Mouse (Mus musculus): ENCODE measurements around the gene Cyth3.

Cyth3 gene

DNA sequence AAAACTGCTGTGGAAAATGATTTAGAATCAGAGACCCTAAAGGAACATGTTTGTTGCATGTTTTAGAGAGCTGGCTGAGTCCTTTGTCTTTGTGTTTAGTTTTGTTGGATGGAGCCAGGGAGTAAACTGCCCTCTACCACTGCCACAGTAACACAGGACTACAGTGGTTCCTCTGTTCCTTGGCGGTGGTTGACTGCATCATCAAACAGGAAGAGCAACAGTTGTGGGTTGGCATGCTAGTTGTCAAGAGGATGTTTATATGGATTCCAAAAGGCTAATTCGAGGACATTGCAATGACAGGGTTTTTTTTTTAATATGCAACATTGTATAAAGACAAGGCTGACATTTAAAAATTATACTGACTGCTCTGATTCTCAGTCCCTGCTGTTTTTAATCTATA, 47.6 kb downstream of the Cyth3 start:
- no peak for DNase-seq

DNA sequence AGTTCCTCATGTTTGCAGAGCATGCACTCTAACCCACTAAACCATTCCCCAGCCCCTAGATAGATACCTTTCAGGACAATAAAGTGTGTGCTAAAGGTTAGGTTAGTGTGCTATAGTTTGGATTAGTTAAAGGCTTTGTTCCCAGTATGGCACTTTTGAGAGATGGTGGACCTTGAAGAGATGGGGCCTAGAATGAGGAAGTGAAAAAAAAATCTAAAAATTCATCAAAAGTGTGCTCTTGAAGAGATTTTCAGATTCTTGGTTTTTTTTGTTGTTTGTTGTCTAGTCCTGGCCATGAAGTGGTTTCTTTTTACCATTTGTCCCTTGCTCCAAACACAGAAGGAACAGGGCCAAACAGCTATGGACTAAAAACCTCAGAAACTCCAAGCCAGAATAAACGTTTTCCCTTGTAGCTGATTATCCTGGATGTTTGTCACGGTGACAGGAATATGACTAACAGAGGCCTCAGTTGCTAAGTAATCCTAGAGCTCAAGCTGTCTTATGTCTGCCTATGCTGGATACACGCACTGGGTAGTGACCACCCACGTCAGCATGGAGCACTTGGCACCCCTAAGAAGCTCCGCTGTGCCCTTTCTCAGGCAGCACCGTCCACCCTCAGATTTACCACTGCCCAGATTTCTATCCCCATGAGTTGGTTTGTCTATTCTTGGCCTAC, 48.6 kb downstream of the Cyth3 start:
- no peak for DNase-seq

DNA sequence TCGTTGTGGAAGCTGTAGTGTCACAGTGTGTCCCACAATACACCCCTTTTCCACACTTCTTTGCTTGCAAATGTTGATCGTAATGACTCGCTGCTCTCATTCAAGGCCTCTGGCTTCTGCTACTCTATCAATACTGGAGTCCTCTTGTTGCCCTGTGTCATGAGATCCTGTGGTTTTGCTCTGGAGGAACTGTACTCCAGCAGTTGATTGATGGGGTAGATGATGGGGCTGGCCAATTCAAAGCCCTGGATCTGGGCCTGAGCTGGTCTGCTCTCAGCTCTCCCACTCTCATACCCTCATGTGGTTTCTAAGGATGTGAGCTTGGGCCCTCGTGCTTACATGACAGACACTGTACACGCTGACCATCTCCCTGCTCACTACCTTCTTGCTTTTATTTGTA, 52.3 kb downstream of the Cyth3 start:
- DNase-seq: no peak

DNA sequence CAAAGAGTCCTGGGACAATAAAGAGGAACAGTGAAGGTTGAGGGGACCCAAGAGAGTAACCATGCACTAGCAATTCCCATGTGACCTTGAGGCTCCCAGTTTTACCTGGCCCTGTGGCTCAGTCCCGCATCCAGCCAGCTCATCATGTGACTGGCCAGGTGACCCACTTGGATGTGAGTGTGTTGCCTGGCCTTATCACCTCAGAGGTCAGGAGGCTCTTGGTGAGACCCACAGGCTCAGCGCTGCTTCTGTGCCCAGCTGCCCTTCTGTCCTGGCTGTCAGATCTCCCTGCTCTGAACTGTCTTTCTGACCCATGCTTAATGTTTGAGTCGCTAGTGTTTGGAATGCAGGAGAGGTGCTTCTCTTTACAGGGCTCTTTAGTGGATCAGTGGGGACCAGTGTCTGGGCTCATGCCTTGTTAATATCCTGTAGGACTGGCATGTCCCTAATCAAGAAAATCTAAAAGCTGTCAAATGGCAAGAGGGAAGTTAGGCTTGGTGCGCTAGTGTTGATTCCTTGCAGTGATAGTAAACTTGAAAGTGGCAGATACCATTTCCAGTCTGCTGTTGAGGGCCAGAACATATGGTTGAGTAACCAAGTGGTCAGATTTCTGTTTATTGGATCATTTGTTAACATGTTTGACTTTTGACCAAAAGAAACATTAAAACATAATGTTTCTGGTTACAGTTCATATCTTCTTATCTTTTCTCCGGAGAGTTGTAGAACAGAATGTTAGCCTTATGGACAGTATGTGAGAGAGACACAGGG, 54.2 kb downstream of the Cyth3 start:
- DNase-seq: no peak

DNA sequence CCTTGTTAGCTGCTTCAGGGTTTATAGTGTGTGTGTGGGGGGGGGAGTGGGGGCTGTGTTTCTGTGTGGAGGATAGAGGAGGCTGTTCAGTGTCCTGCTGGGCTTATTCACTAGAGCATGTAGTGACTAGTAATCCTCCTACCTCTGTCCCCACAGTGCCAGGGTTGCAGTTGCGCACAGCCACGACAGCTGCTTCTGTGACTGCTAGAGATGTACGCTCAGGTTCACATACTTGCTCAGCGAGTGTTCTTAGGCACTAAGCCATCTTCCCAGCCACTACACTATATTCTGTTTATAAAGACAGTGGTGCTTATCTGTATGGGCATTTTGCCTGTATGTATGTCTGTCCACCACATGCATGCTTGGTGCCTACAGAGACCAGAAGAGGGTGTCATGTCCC, 55.1 kb downstream of the Cyth3 start:
- DNase-seq: no peak

DNA sequence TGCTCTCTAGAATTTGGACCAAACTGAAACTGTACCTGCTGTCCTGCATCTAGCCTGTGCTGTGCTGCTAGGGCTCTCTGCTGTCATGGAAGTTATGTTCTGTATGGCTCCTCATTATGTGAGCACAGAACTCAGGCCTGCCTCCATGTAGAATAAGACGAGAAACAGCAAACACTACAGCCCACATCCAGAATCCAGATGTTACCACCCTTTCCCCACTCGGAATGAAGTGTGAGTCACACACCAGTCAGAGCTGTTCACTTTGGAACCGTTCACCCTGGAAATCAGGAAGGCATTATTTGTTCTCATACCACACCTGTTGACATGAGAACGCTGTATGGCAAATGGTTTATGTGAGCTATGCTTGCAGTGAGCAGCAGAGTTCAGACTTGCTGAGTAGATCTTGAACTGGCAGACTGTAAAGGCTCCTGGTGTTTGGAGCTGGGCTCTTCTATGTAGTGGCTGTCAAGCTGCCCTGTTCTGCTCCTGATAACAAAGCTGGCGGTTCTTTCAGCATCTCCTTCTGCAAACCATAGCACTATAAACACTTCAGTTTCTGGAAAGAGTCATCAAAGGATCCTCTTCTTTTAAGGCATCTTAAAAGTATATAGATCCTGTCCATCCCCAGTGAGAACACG, 56.5 kb downstream of the Cyth3 start:
- DNase-seq: no peak

DNA sequence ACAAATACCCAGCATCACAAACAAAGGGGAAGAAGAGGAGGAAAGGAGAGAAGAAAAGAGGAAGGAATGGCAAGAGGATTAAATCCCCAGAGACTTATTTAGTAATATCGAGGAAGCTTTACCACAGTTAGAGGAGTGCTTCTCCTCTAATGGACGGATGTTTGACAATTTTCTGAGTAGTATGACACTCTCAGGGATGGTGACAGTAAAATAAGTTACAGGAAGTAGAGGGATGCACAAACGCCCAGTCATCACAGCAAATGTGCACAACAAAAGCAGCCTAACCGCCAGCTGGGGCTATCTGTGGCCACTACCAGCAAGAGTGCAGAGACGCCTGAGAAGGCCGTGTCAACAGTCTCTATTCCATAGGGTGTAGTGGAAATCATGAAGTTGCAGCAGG, 57.4 kb downstream of the Cyth3 start:
- DNase-seq: no peak

DNA sequence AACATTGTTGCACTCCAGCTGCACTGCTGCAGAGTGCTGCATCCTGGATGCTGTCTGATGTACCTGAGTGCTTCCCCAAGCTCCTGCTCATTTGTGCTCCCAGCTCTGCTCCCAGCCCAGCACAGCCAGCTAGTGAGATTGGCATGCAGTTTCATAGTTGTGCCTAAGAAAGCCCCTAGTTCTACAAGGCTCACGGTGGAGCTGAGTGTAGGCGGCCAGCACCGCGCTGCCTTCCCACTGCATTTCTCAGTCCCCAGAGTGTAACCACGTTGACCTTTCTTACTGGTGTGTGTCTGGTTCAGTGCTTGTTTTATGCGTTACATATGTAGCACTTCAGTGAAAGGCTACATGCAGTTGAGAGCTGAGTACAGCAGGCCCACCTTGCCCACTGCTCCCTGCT, 61.4 kb downstream of the Cyth3 start:
- no peak for DNase-seq

DNA sequence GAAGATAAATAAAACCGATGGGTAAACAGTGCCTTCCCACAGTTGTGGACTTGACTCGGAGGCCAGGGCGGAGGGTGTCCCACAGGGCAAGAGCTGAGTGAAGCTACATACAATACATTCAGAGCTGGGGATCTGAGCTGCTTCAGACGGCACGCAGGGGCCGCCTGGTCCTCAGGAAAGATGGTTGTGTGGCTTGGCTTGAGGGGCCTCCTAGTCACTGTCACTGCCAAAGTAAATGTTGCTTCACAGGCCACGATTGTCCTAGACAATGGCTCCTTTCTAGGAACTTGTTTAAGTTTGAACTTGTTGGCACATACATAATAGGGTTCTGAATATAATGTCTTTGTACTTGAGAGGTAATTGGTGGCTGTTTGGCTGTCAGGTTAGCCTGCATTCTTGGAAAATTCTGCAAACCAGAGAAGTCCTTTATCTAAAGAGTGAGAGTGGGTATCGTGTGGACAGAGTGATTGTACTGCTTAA, 62.7 kb downstream of the Cyth3 start:
- DNase-seq: no peak

DNA sequence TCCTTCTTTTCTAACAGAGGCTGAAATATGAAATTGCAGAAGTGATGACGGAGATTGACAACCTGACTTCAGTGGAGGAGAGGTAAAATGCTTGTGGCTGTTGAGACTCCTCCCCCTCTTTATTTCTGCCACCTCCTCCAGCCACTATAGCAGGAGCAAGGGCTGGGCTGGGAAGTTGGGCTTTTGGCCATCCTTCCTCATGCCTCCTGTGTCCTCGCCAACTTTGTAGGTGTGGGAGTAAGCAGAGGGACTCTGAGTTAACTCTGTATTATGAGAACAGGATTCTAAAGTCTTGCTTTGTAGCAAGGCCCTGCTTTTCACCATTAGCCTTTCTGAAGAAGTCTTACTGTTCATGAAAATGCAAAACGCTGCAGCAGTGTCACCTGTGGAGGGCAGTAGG, 64.2 kb downstream of the Cyth3 start:
- no peak for DNase-seq

DNA sequence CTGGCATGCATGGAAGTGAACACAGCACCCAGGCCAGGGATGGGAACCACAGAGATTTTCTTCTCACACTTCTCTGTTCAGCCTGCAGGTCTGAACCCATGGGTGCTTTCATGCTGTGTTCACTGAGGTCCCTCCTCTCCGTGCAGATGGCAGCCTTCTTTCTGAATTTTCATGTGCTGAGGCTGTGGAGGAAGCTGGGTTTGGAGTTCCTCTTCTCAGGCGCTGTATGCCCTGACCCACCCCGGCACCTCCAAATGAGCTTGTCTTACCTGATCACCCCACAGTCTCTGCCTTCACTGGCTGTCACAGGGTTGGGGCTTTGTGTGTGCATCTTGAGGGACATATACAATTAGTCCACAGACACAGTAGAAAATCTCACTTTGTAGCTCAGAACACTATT, 65.3 kb downstream of the Cyth3 start:
- no peak for DNase-seq

DNA sequence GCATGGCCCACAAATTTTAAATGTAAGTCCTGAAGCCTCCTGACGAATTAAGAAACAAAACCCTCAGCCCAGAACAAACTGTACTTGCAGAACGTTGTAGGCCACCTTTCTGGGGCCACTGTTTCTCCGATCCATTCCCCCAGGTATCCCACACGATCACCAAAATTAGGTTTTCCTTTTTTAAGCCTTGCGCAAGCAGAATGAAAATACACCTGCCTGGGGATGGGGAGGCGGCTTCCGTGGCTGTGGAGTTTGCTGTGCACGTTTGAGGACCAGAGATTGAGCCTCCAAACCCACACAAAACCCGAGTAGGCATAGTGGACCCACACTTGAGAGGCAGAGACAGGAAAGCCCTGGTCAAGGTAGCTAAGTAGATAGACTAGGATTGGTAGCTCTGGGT, 68.1 kb downstream of the Cyth3 start:
- no peak for DNase-seq

DNA sequence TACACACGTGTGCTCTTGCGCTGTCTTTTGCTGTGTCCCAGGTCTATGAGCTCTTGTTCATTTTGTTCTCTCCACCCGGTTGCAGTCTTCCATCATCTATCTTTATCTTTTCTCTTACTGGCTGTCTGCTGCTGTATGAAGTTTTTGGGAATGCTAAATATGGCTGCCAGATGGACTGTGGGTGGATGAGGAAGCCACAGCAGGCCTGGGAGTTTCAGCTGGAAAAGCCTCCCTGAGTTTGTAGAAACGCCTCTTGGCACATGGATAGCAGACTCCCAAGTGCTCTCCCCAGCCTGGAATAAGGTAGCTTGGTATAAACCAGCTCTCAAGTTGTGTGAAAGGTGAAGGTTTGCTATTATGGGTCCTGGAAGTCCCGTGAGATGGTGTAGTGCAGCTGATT, 68.7 kb downstream of the Cyth3 start:
- no peak for DNase-seq

DNA sequence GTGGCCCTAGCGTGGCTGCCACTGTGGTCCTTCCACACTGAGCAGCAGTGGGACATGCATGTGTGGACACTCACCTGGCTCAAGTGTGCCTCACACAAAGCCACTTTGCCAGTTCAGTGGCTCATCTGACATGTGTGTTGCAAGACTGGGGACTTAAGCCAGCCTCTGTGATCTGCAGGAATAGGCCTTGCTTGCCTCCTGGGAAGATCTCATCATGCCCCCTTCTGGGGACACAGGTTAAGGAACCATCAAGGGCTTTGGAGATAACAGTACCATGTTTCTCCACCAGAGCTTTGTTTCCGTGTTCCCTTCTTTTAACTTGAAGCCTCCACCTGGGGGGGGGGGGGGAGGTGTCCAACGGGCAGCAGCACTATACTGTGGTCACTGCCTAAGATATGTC, 74.1 kb downstream of the Cyth3 start:
- peak; percentile 39 for DNase-seq

DNA sequence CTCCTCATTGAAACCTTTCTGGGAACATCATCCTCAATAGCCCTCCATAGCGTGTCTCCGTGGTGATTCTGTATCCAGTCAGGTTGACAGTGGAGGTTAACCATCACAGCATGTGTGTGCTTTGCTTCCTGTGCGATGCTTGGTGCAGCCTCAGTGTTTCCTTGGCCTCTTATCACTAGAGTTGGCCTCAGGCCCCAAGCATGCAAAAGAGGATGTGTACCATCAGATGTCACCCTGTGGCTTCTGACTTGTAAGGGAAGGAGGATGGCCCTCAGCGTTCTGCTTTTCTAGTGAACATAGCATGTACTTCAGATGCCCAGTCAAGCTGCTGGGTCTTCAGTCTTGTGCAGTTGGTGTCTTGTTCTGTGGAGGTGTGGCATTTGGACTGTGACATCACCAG, 76.2 kb downstream of the Cyth3 start:
- no peak for DNase-seq

DNA sequence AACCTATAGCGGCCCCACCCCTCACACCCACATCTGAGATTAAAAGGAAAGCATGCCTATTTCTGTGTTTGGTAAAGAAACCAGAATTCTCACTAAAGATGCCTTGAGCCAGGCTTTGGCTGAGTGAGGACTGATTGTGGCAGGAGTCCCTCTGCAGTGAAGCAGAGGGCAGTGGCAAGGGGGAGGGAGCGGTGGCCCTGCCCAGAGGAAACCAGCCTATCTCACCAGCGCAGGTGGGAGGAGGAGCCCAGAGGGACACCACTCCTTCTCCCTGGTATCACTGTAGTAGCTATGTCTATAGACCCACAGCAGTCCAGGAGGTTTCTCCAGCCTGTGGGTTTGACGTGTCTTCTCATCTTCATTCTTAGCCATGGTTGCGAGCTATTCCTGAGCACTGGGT, 78.0 kb downstream of the Cyth3 start:
- DNase-seq: no peak

DNA sequence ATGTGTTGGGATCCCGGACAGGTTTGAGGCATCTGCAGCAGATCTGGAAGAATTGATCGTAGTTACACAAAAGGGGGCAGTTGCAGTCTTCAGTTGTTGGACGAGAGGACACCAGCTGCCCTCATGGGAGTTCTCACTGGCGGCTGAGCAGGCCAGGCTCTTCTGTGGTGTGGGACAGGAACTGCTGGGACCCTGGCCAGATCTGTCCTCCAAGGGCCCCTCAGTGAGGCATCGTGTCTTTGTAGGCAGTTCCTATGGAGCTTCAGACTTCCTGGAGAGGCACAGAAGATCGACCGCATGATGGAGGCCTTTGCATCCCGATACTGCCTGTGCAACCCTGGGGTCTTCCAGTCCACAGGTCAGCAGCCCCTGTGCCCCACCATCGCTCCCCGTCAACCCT, 78.8 kb downstream of the Cyth3 start:
- DNase-seq: no peak

DNA sequence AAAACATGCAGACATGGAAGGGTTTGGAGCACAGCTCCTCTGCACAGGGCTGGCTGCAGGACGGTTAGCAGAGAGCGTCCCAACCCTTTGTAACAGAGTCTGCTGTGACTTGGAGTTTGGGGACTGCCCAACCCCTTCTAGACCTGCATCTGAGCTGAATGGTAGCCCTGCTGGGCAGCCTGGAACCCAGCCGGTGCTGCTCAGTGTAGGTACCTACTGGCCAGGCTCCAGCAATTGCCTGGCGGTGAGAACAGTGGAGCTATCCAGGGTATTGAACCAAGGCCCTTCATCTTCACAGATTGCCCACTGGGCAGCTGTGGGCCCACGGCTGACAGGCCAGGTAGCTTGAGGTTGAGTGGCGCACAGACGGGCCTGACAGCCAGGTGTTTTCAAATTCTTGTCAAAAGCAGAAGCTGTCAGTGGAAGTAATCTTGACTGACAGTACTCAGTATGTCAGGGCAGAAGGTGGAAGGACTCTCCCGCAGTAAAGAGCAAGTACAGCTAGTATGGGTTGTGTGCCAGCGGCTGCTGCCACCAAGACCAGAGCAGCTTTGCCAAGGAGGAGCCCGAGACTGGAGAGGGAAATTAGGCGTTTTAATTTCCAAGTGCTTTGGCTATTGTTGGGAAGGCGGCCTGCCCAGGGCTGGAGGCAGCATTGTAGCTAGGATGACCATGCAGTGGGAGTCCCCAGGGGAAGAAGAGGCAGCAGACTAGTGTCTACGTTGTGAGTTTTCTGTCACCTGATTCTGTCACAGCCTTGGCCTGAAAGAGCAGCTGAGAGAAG, 82.8 kb downstream of the Cyth3 start:
- no peak for DNase-seq

DNA sequence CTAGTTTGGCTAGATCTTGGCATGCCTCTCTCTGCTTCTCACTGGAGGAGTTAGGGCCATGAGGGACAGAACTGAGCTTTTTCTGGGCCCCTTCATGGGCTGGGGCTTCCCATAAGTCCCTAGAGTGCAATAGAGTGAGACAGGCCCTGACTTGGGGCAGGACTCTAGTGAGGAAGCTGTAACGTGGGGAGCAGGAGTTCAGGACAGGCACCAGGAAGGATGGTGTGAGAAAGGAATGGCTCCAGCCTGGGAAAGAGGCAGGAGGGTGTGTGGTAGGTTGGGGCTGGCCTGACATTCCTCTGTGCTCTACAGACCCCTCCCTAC, 83.4 kb downstream of the Cyth3 start:
- no peak for DNase-seq

DNA sequence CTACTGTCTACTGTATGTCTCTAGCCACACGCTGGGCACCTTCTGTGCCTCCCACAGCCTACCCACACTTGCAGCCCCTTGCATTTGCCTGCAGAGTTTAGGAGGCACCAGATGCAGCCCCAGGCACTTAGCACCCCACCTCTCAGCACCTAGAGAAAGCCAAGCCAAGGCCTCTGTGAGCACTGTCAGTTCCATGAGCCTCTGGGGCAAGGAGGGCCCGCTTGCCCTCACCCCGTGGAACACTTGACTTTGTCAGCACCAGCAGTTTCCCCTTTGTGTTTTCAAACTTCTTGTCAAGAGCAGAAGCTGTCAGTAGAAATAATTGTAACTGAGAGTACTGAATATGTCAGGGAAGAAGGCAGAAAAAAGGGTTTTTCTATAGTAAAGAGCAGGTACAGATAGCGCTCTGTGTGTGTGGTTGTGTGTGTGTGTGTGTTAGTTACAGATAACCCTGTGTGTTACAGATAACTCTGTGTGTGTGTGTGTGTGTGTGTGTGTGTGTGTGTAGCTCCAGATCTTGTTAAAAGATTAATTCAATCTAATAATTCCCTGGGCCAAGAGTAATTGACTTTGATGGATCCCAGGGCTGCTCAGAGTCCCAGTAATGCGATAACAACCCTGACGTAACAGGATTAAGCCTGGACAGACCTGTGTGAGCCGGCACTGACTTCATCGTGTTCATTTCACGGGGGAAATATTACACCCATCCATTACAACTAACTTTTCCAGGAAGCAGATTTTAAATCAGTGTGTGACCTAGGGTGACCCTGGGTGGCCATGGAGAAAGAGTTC, 84.0 kb downstream of the Cyth3 start:
- no peak for DNase-seq

DNA sequence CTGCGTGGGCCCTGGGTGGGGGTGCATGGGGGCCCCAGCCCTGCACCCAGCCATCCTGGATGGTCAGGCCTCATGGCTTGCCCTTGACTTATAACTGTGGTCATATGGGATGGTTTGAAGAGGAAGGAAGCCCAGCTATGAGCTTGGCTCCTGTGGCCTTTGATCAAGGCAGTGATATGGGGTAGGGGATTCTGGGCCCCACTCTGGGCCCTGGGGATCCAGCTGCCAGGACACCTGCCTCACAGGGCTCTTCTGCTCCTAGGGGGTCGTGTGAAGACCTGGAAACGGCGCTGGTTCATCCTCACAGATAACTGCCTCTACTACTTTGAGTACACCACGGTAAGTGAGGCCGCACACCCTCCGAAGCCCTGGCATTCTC, 84.6 kb downstream of the Cyth3 start:
- DNase-seq: no peak

DNA sequence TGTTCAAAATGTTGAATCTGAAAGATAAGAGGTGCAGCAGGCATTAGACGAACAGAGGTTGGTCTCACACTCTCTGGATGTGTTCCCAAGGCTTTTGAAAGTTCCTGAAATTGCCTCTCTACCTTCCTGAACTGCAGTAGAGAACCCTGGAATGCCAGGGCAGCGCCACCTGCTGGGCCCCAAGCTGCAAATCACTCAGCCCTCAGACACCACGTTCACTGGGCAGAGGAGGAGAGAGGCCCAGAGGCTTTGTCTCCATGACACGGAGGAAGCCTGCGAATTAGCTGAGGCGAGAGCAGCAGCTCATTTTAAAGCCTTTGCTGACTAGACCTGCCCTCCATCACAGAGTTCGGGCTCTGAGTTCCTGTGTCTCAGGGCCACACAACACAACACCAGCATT, 89.1 kb downstream of the Cyth3 start:
- peak; percentile 75 for DNase-seq
